Mouse (Mus musculus) MEL (cell line): ENCODE data around the gene Txn2. TPM values are rescaled to one million over a fixed set of nuclear protein-coding genes. Genes with fewer than 3 reads are reported as not detected.

Source experiments
- DNase-seq: peaks from one replicate; pipeline ENCODE4 v3.0.0; 2011; ENCODE audit warnings: low read depth, low spot score
- H3K27ac ChIP-seq: 2 replicates; pipeline ENCODE4 v1.5.1; 2012; ENCODE audit warnings: low read depth, mild to moderate bottlenecking, control low read depth, low read length, moderate library complexity; ENCODE audit not compliant: control insufficient read depth
- H3K27me3 ChIP-seq, 2 experiments: fragments of 150-350 bp in 1 of 2; sonication (generic) in 1 of 2; 2 replicates each; pipeline ENCODE4 v1.6.1; 2012; ENCODE audit warnings: low read length in 2 of 2, mild to moderate bottlenecking in 2 of 2, improper control_type of control experiment in 1 of 2, moderate library complexity in 1 of 2; ENCODE audit not compliant: insufficient read depth in 2 of 2, control insufficient read depth in 1 of 2
- H3K36me3 ChIP-seq, 2 experiments: 2 replicates each; pipeline ENCODE4 v1.6.1; 2012 to 2014; ENCODE audit warnings: low read length in 2 of 2, improper control_type of control experiment in 1 of 2, inconsistent platforms in 1 of 2, mild to moderate bottlenecking in 1 of 2; ENCODE audit not compliant: insufficient read depth in 2 of 2, control insufficient read depth in 1 of 2
- H3K4me1 ChIP-seq, 2 experiments: fragments of 150-350 bp in 1 of 2; sonication (generic) in 1 of 2; 2 replicates each; pipeline ENCODE4 v1.6.1; 2012; ENCODE audit warnings: low read length in 2 of 2, improper control_type of control experiment in 1 of 2, mild to moderate bottlenecking in 1 of 2; ENCODE audit not compliant: insufficient read depth in 2 of 2, control insufficient read depth in 1 of 2
- H3K4me3 ChIP-seq, 2 experiments: fragments of 150-350 bp in 1 of 2; sonication (generic) in 1 of 2; 2 replicates each; pipeline ENCODE4 v1.5.1; 2012; ENCODE audit warnings: low read depth in 2 of 2, low read length in 2 of 2, mild to moderate bottlenecking in 2 of 2, moderate library complexity in 2 of 2, control low read depth in 1 of 2, improper control_type of control experiment in 1 of 2; ENCODE audit not compliant: control insufficient read depth in 1 of 2, insufficient read depth in 1 of 2
- H3K79me2 ChIP-seq: 2 replicates; pipeline ENCODE4 v1.6.1; 2012; ENCODE audit warnings: mild to moderate bottlenecking, low read length, moderate library complexity; ENCODE audit not compliant: control insufficient read depth, poor library complexity, insufficient read depth
- H3K9ac ChIP-seq: 2 replicates; pipeline ENCODE4 v1.6.1; 2012; ENCODE audit warnings: low read depth, mild to moderate bottlenecking, control low read depth, low read length, moderate library complexity; ENCODE audit not compliant: control insufficient read depth, poor library complexity, severe bottlenecking
- H3K9me3 ChIP-seq: fragments of 150-350 bp; sonication (generic); replicated peaks from 2 replicates; pipeline ENCODE4 v1.6.1; 2012; ENCODE audit warnings: mild to moderate bottlenecking, low read length, improper control_type of control experiment, moderate library complexity; ENCODE audit not compliant: insufficient read depth
- CHD2 ChIP-seq: IDR thresholded peaks from 2 replicates; pipeline ENCODE4 v1.6.1; 2011; ENCODE audit warnings: low read length, improper control_type of control experiment
- CTCF ChIP-seq, 3 experiments: IDR thresholded peaks in 2 of 3; conservative IDR thresholded peaks in 1 of 3; 2 replicates each; pipeline ENCODE4 v1.5.1; 2011 to 2012; ENCODE audit warnings: low read length in 3 of 3, low read depth in 2 of 3, mild to moderate bottlenecking in 2 of 3, improper control_type of control experiment in 1 of 3, inconsistent platforms in 1 of 3, mixed read lengths in 1 of 3, moderate library complexity in 1 of 3; ENCODE audit not compliant: control insufficient read depth in 1 of 3, insufficient read depth in 1 of 3, poor library complexity in 1 of 3, severe bottlenecking in 1 of 3
- EP300 ChIP-seq, 2 experiments: IDR thresholded peaks; 2 replicates each; pipeline ENCODE4 v1.6.1; 2011; ENCODE audit warnings: improper control_type of control experiment in 2 of 2, low read length in 2 of 2, low read depth in 1 of 2, mild to moderate bottlenecking in 1 of 2
- HCFC1 ChIP-seq: IDR thresholded peaks from 2 replicates; pipeline ENCODE4 v1.6.1; 2012; ENCODE audit warnings: low read depth, mild to moderate bottlenecking, inconsistent platforms, low read length, improper control_type of control experiment, moderate library complexity
- JUND ChIP-seq: IDR thresholded peaks from 2 replicates; pipeline ENCODE4 v1.6.1; 2011; ENCODE audit warnings: low read depth, mild to moderate bottlenecking, improper control_type of control experiment, low read length
- KAT2A ChIP-seq: conservative IDR thresholded peaks from 2 replicates; pipeline ENCODE4 v1.6.1; 2012; ENCODE audit warnings: low read depth, low read length, improper control_type of control experiment, inconsistent platforms
- MAX ChIP-seq: IDR thresholded peaks from 2 replicates; pipeline ENCODE4 v1.6.1; 2011; ENCODE audit warnings: low read length, improper control_type of control experiment
- MEF2A ChIP-seq: IDR thresholded peaks from 2 replicates; pipeline ENCODE4 v1.6.1; 2014; ENCODE audit warnings: low read depth, mild to moderate bottlenecking, inconsistent platforms, low read length, improper control_type of control experiment; ENCODE audit not compliant: poor library complexity, insufficient replicate concordance, severe bottlenecking; ENCODE audit errors: extremely low read depth
- MYB ChIP-seq: IDR thresholded peaks from 2 replicates; pipeline ENCODE4 v1.6.1; 2011; ENCODE audit warnings: mild to moderate bottlenecking, low read depth, low read length, improper control_type of control experiment
- MYC ChIP-seq: IDR thresholded peaks from 2 replicates; pipeline ENCODE4 v1.6.1; 2011; ENCODE audit warnings: low read depth, mild to moderate bottlenecking, low read length, improper control_type of control experiment, moderate library complexity
- NELFE ChIP-seq: IDR thresholded peaks from 2 replicates; pipeline ENCODE4 v1.6.1; 2011; ENCODE audit warnings: low read depth, low read length, improper control_type of control experiment
- NRF1 ChIP-seq: IDR thresholded peaks from 2 replicates; pipeline ENCODE4 v1.6.1; 2014; ENCODE audit warnings: low read depth, mild to moderate bottlenecking, inconsistent platforms, low read length, improper control_type of control experiment, moderate library complexity; ENCODE audit not compliant: poor library complexity, insufficient read depth, severe bottlenecking
- POLR2AphosphoS5 ChIP-seq: IDR thresholded peaks from 2 replicates; pipeline ENCODE4 v1.6.1; 2012; ENCODE audit warnings: low read depth, borderline replicate concordance, mild to moderate bottlenecking, inconsistent platforms, low read length, moderate library complexity, mixed read lengths
- RAD21 ChIP-seq: IDR thresholded peaks from 2 replicates; pipeline ENCODE4 v1.6.1; 2011; ENCODE audit warnings: mild to moderate bottlenecking, low read depth, low read length, improper control_type of control experiment
- RCOR1 ChIP-seq: IDR thresholded peaks from 2 replicates; pipeline ENCODE4 v1.6.1; 2012; ENCODE audit warnings: low read depth, mild to moderate bottlenecking, inconsistent platforms, low read length, improper control_type of control experiment
- SIN3A ChIP-seq: IDR thresholded peaks from 2 replicates; pipeline ENCODE4 v1.6.1; 2012; ENCODE audit warnings: low read length, improper control_type of control experiment, inconsistent platforms
- SMC3 ChIP-seq: IDR thresholded peaks from 2 replicates; pipeline ENCODE4 v1.6.1; 2011; ENCODE audit warnings: low read depth, low read length, improper control_type of control experiment
- TAL1 ChIP-seq: IDR thresholded peaks from 2 replicates; pipeline ENCODE4 v1.6.1; 2012; ENCODE audit warnings: mild to moderate bottlenecking, inconsistent platforms, low read length, moderate library complexity, mixed read lengths
- TBP ChIP-seq: IDR thresholded peaks from 2 replicates; pipeline ENCODE4 v1.8.0; 2011; ENCODE audit warnings: low read depth, low read length, improper control_type of control experiment
- UBTF ChIP-seq: IDR thresholded peaks from 2 replicates; pipeline ENCODE4 v1.6.1; 2012; ENCODE audit warnings: low read depth, mild to moderate bottlenecking, inconsistent platforms, low read length, improper control_type of control experiment, moderate library complexity, borderline replicate concordance; ENCODE audit not compliant: insufficient read depth
- USF1 ChIP-seq: IDR thresholded peaks from 2 replicates; pipeline ENCODE4 v1.6.1; 2014; ENCODE audit warnings: low read depth, mild to moderate bottlenecking, inconsistent platforms, low read length, improper control_type of control experiment, moderate library complexity
- ZKSCAN1 ChIP-seq: IDR thresholded peaks from 2 replicates; pipeline ENCODE4 v1.6.1; 2012; ENCODE audit warnings: low read depth, mild to moderate bottlenecking, inconsistent platforms, low read length, improper control_type of control experiment, moderate library complexity
- ZMIZ1 ChIP-seq: IDR thresholded peaks from 2 replicates; pipeline ENCODE4 v1.6.1; 2012; ENCODE audit warnings: low read depth, mild to moderate bottlenecking, inconsistent platforms, low read length, improper control_type of control experiment, moderate library complexity
- polyA plus RNA-seq, 2 experiments: library from polyadenylated mRNA; stranded (reverse) in 1 of 2; unstranded in 1 of 2; fragments of >175 nt in 1 of 2; fragments of >200 nt in 1 of 2; gene quantifications; 2 replicates each; pipeline versions ENCODE4 v1.2.1 to v1.2.4; 2012; ENCODE audit warnings: low replicate concordance in 2 of 2, low read depth in 1 of 2; ENCODE audit not compliant: insufficient read length in 2 of 2, insufficient read depth in 1 of 2, missing spikeins in 1 of 2
- total RNA-seq: library from RNA; depleted of rRNA; stranded (reverse); fragments of 300-350 nt; gene quantifications from 2 replicates; pipeline ENCODE4 v1.2.3, GENCODE M21; 2012

Txn2 gene
- total and polyA plus RNA-seq, 3 experiments = 114 to 416 (median 207) TPM

DNA sequence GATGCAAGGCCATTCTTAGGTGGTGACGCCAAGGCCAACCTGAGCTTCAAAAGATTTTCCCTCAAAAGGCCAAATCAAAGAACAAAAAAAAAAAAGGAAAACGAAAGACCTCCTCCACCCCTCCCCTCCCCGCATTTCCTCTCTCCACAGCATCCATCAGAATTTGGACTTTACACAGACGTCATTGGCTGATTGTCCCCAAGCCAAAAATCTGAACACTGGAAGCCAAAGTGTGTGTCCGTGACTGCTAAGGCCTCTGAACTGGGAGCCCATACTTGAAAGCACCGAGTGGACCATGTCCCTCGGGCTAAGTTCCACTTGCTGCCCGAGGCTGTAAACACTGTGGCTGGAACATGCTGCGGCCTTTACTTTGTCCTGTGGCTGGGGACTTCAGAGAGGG lies 6.1 kb downstream of the Txn2 start:
- no peaks in the 10 kb centered on the region for H3K27me3 ChIP-seq
- H3K4me1 ChIP-seq = peaks cover 0 to 7% of the 10 kb centered on the region in 2 experiments; a peak in 2 of 4 replicates
- H3K36me3 ChIP-seq = peaks cover 10 to 16% of the 10 kb centered on the region in 2 experiments
- H3K4me3 ChIP-seq = no peak overlapping the region
- peaks cover 12% of the 10 kb centered on the region for H3K79me2 ChIP-seq
- H3K9ac ChIP-seq = no peak overlapping the region
- no peak for TF ChIP-seq MAX
- TF ChIP-seq SIN3A = no peak
- no peak for TF ChIP-seq NELFE
- TF ChIP-seq HCFC1 = no peak
- no peak for TF ChIP-seq MEF2A
- no peak for TF ChIP-seq JUND
- DNase-seq = no peak
- no peak overlapping the region for H3K27ac ChIP-seq
- no peaks in the 10 kb centered on the region for H3K9me3 ChIP-seq

DNA sequence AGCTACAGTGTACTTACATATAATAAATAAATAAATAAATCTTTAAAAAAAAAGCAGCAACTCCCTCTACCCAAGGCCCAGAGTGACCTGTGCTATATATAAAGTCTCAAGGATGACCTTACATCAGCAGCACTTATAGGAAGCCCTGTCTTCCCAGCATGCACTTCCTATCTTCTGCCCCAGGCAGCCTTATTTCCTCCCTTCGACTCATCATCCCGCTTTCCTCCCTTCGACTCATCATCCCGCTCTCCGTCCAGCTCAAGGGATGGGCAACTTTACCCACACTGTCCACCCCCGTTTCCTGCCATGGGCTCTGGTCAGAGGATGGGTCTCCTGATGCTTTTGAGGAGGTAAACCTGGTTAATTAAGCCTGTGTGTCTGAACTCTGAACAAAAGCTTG lies 7.2 kb downstream of the Txn2 start:
- peaks cover 2% of the 10 kb centered on the region; the same call in 1 of the 2 replicates for H3K79me2 ChIP-seq
- no peaks in the 10 kb centered on the region for H3K9me3 ChIP-seq
- H3K27me3 ChIP-seq = no peaks in the 10 kb centered on the region
- TF ChIP-seq JUND = no peak
- no peak for TF ChIP-seq UBTF
- no peak for TF ChIP-seq MAX
- no peak for TF ChIP-seq EP300 (IDR thresholded peaks at IDR 0.05; ENCODE audit: low read depth in 1 of 2, low read length in 2 of 2)
- no peak for TF ChIP-seq MYB
- no peak for TF ChIP-seq MEF2A
- TF ChIP-seq KAT2A = no peak
- no peak for TF ChIP-seq NELFE
- no peak overlapping the region for H3K27ac ChIP-seq
- H3K4me1 ChIP-seq = no peaks in the 10 kb centered on the region
- no peak overlapping the region for H3K9ac ChIP-seq
- DNase-seq = no peak
- H3K4me3 ChIP-seq = no peak overlapping the region
- peaks cover 2 to 13% of the 10 kb centered on the region in 2 experiments; a peak in 2 of 4 replicates for H3K36me3 ChIP-seq

DNA sequence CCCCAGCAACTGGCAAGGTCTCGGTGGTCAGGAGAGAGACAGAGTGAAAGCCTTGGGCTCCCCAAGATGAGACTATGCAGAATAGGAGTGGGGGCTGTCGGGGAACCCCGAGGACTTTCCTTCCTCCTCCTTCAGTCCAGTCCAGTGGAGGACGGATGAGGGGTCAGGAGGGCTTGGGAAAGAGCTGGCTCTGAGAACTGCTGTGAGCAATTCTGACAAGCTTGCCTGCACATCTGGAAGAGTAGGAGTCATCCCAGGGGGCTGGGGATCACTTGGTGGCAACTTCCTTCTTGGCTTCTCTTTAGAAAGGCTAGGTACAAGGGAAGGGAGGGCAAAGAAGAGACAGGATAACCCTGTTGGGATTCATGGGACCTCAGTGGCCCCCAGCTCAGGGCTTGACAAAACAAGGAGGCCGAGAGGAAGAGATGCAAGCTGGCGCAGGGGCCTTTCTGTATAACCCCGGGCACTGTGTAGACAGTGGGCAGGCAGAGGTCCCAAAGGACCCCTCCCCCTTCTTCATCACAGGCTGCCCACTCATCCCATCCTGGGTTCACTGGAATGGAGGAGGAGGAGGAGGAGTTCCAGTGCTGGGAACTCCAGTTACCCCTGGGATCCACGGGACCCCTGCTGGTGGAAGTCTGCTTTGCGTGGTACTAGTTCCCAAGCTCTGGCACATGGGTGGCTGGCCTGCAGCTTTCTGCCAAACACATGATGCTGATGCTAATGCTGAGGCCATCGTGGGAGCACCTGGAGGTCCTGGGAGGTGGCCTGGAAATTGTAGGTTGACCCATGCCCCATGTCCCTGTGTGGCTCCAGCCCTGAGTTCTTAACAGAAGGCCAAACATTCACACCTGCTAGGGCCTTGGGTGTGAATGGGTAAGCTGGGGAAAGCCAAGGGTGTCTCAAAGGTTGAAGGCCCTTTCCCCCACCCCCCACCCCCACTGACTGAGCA lies 8.0 kb downstream of the Txn2 start:
- peak; percentile 33; the same call in 1 of the 2 replicates for TF ChIP-seq SMC3
- no peak for TF ChIP-seq MYC
- no peak for TF ChIP-seq POLR2AphosphoS5
- no peak for TF ChIP-seq RCOR1
- TF ChIP-seq TBP = no peak
- TF ChIP-seq ZMIZ1 = no peak
- no peak for TF ChIP-seq SIN3A
- no peak for TF ChIP-seq NRF1
- TF ChIP-seq HCFC1 = no peak
- no peak for TF ChIP-seq UBTF
- peak; percentile 52 to 65 (median 57) for TF ChIP-seq CTCF (IDR thresholded peaks at IDR 0.05 in 2 of 3, conservative IDR thresholded peaks at IDR 0.05 in 1 of 3; ENCODE audit: control insufficient read depth in 1 of 3, insufficient read depth in 1 of 3, low read depth in 2 of 3, low read length in 3 of 3, poor library complexity in 1 of 3, severe bottlenecking in 1 of 3)
- no peak for TF ChIP-seq ZKSCAN1
- TF ChIP-seq CHD2 = no peak
- peak; percentile 19 for TF ChIP-seq RAD21
- TF ChIP-seq TAL1 = no peak
- TF ChIP-seq JUND = no peak
- no peak for TF ChIP-seq USF1
- H3K9ac ChIP-seq = no peak overlapping the region
- H3K4me3 ChIP-seq = no peak overlapping the region
- no peak overlapping the region for H3K27ac ChIP-seq
- peaks cover 2 to 16% of the 10 kb centered on the region in 2 experiments; a peak in 2 of 4 replicates for H3K36me3 ChIP-seq
- no peaks in the 10 kb centered on the region for H3K27me3 ChIP-seq
- peak; percentile 50 for DNase-seq
- no peaks in the 10 kb centered on the region for H3K4me1 ChIP-seq
- no peaks in the 10 kb centered on the region; the same call in 1 of the 2 replicates for H3K79me2 ChIP-seq
- H3K9me3 ChIP-seq = no peaks in the 10 kb centered on the region
